Mouse (Mus musculus): ENCODE measurements around the gene Ctsd. TPM values are rescaled to one million over a fixed set of nuclear protein-coding genes. Genes with fewer than 3 reads are reported as not detected.

Gene Ctsd
- total and polyA plus RNA-seq, 3 experiments = 61.2 to 107 (median 104) TPM

DNA sequence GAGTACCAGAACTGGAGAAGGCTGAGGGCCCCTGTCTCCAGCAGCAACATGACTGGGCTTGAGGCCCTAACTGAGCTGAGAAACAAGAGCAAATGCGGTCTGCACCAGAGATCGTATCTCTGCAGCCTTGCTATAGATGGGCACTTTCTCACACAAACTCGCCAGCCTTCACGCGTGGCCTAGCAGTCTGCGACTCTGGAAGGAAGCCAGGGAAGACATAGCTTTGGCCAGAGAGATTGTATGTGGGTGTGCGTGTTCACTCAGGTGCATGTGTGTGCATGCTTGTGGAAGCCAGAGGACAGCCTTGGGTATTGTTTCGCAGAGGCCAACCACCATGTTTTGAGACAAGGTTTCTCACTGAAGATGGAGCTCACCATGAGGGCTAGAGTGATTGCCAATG, 20.8 kb upstream of the Ctsd start:
- Histone ChIP-seq H3K4me3 (replicated peaks in 1 of 3; ENCODE audit: low read depth in 2 of 3, low read length in 2 of 3, poor library complexity in 1 of 3) (no peak overlapping the region), H3K9ac (ENCODE audit: insufficient read depth, low read depth) (no peak overlapping the region), H3K27me3 (replicated peaks) (peaks cover 8% of the 10 kb centered on the region), H3K36me3 (replicated peaks in 1 of 2; ENCODE audit: control insufficient read depth in 1 of 2, insufficient read depth in 1 of 2, low read length in 1 of 2) (no peaks in the 10 kb centered on the region), H3K27ac (ENCODE audit: insufficient read depth, low read depth) (no peak overlapping the region), H3K4me2 (ENCODE audit: insufficient read depth, low read depth, poor library complexity, severe bottlenecking) (no peak overlapping the region), H3K4me1 (ENCODE audit: control insufficient read depth in 1 of 2, insufficient read depth in 2 of 2) (no peaks in the 10 kb centered on the region), H3K9me3 (replicated peaks; ENCODE audit: low read length) (no peaks in the 10 kb centered on the region), H3K79me2 (replicated peaks; ENCODE audit: control insufficient read depth, extremely low read depth, insufficient read depth, poor library complexity, severe bottlenecking) (no peaks in the 10 kb centered on the region)
- TF ChIP-seq USF1 (IDR thresholded peaks at IDR 0.05; ENCODE audit: low read depth, low read length) = no peak
- TF ChIP-seq ZMIZ1 (IDR thresholded peaks at IDR 0.05; ENCODE audit: low read depth, low read length) = no peak
- TF ChIP-seq PAX5 (IDR thresholded peaks at IDR 0.05; ENCODE audit: low read length) = no peak
- no peak for TF ChIP-seq USF2 (conservative IDR thresholded peaks at IDR 0.05; ENCODE audit: low read depth, low read length)
- no peak for TF ChIP-seq JUN (IDR thresholded peaks at IDR 0.05; ENCODE audit: insufficient read depth, low read depth, low read length)
- no peak for TF ChIP-seq ZNF384 (IDR thresholded peaks at IDR 0.05; ENCODE audit: low read depth, low read length)
- TF ChIP-seq ZKSCAN1 (IDR thresholded peaks at IDR 0.05; ENCODE audit: borderline replicate concordance, low read depth, low read length) = no peak
- no peak for TF ChIP-seq MAZ (IDR thresholded peaks at IDR 0.05; ENCODE audit: low read depth, low read length)
- TF ChIP-seq ETS1 (conservative IDR thresholded peaks at IDR 0.05; ENCODE audit: low read depth, low read length) = no peak
- TF ChIP-seq SMC3 (IDR thresholded peaks at IDR 0.05; ENCODE audit: low read depth, low read length) = no peak
- TF ChIP-seq EP300 (IDR thresholded peaks at IDR 0.05; ENCODE audit: low read length) = no peak
- no peak for TF ChIP-seq TCF12 (IDR thresholded peaks at IDR 0.05; ENCODE audit: low read depth, low read length)
- dilution Hi-C loops (cut with MboI; ENCODE audit: extremely low pct_ligation_motif_present, extremely low pct_unique_long_range_greater_than_20kb, low sequenced_read_pairs) (no loop called here), in situ Hi-C loops (cut with MboI; ENCODE audit: low pct_ligation_motif_present, low pct_unique_long_range_greater_than_20kb, low sequenced_read_pairs) (no loop called here)
- DNase-seq (ENCODE audit: extremely low read depth) = no peak

DNA sequence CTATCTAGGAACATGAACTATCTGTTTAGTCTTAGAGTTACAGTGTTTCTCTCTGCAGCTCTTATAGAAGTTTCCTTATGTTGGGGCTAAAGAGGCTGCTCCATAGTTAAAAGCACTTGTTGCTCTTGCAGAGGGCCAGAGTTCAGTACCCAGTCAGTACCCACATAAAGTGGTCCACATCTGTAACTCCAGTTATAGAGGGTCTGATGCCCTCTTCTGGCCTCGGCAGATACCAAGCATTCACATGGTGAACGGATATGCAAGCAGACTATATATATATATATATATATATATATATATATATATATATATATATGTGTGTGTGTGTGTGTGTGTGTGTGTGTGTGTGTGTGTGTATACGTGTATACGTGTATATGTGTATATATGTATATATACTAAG, 20.1 kb upstream of the Ctsd start:
- dilution Hi-C loops (cut with MboI; ENCODE audit: extremely low pct_ligation_motif_present, extremely low pct_unique_long_range_greater_than_20kb, low sequenced_read_pairs) (no loop called here), in situ Hi-C loops (cut with MboI; ENCODE audit: low pct_ligation_motif_present, low pct_unique_long_range_greater_than_20kb, low sequenced_read_pairs) (no loop called here)
- Histone ChIP-seq H3K4me2 (ENCODE audit: insufficient read depth, low read depth, poor library complexity, severe bottlenecking) (no peak overlapping the region), H3K9me3 (replicated peaks; ENCODE audit: low read length) (no peaks in the 10 kb centered on the region), H3K4me1 (ENCODE audit: control insufficient read depth in 1 of 2, insufficient read depth in 2 of 2) (no peaks in the 10 kb centered on the region), H3K9ac (ENCODE audit: insufficient read depth, low read depth) (no peak overlapping the region), H3K4me3 (replicated peaks in 1 of 3; ENCODE audit: low read depth in 2 of 3, low read length in 2 of 3, poor library complexity in 1 of 3) (no peak overlapping the region), H3K36me3 (replicated peaks in 1 of 2; ENCODE audit: control insufficient read depth in 1 of 2, insufficient read depth in 1 of 2, low read length in 1 of 2) (no peaks in the 10 kb centered on the region), H3K79me2 (replicated peaks; ENCODE audit: control insufficient read depth, extremely low read depth, insufficient read depth, poor library complexity, severe bottlenecking) (no peaks in the 10 kb centered on the region), H3K27me3 (replicated peaks) (peaks cover 8% of the 10 kb centered on the region), H3K27ac (ENCODE audit: insufficient read depth, low read depth) (no peak overlapping the region)
- DNase-seq (ENCODE audit: extremely low read depth) = no peak
- no peak for TF ChIP-seq NRF1 (IDR thresholded peaks at IDR 0.05; ENCODE audit: low read depth, low read length)
- TF ChIP-seq RAD21 (IDR thresholded peaks at IDR 0.05; ENCODE audit: low read depth, low read length) = peak; percentile 24
- no peak for TF ChIP-seq ETS1 (conservative IDR thresholded peaks at IDR 0.05; ENCODE audit: low read depth, low read length)
- no peak for TF ChIP-seq MEF2A (IDR thresholded peaks at IDR 0.05; ENCODE audit: borderline replicate concordance, low read depth, low read length)
- no peak for TF ChIP-seq SIN3A (IDR thresholded peaks at IDR 0.05; ENCODE audit: low read length)
- TF ChIP-seq RCOR1 (conservative IDR thresholded peaks at IDR 0.05; ENCODE audit: low read depth, low read length) = no peak
- no peak for TF ChIP-seq USF1 (IDR thresholded peaks at IDR 0.05; ENCODE audit: low read depth, low read length)
- TF ChIP-seq CTCF (conservative IDR thresholded peaks at IDR 0.05 in 1 of 2, IDR thresholded peaks at IDR 0.05 in 1 of 2; ENCODE audit: low read depth in 2 of 2, low read length in 2 of 2) = peak in 1 of 2 experiments; percentile 35; a peak in 2 of 4 replicates
- TF ChIP-seq SMC3 (IDR thresholded peaks at IDR 0.05; ENCODE audit: low read depth, low read length) = peak; percentile 34
- TF ChIP-seq ZMIZ1 (IDR thresholded peaks at IDR 0.05; ENCODE audit: low read depth, low read length) = no peak
- TF ChIP-seq IRF4 (IDR thresholded peaks at IDR 0.05; ENCODE audit: low read depth, low read length) = no peak
- no peak for TF ChIP-seq ZNF384 (IDR thresholded peaks at IDR 0.05; ENCODE audit: low read depth, low read length)
- no peak for TF ChIP-seq UBTF (IDR thresholded peaks at IDR 0.05; ENCODE audit: low read depth, low read length)
- TF ChIP-seq GABPA (IDR thresholded peaks at IDR 0.05; ENCODE audit: insufficient replicate concordance, low read depth, low read length) = no peak
- TF ChIP-seq POLR2A (IDR thresholded peaks at IDR 0.05; ENCODE audit: low read depth, low read length) = no peak
- TF ChIP-seq USF2 (conservative IDR thresholded peaks at IDR 0.05; ENCODE audit: low read depth, low read length) = no peak
- TF ChIP-seq TBP (conservative IDR thresholded peaks at IDR 0.05; ENCODE audit: low read depth, low read length) = no peak
- TF ChIP-seq HCFC1 (IDR thresholded peaks at IDR 0.05; ENCODE audit: low read depth, low read length) = no peak
- no peak for TF ChIP-seq TCF12 (IDR thresholded peaks at IDR 0.05; ENCODE audit: low read depth, low read length)
- no peak for TF ChIP-seq MAFK (IDR thresholded peaks at IDR 0.05; ENCODE audit: insufficient replicate concordance, low read length)
- TF ChIP-seq KAT2A (IDR thresholded peaks at IDR 0.05; ENCODE audit: insufficient replicate concordance, low read length) = no peak
- TF ChIP-seq MYC (IDR thresholded peaks at IDR 0.05; ENCODE audit: low read depth, low read length) = no peak
- no peak for TF ChIP-seq E2F4 (IDR thresholded peaks at IDR 0.05; ENCODE audit: insufficient replicate concordance, low read depth, low read length)

All from CH12.LX (cell line).